Mouse (Mus musculus) liver, embryonic 11.5 days (tissue): Measurements from ENCODE around the gene Psmb2. TPM values are rescaled to one million over a fixed set of nuclear protein-coding genes. Genes with fewer than 3 reads are reported as not detected.

ENCODE experiments used
- ATAC-seq: fragments of 200-750 bp; cut with Nextera tagmentation; replicated peaks from 2 replicates; pipeline ENCODE4 v1.8.0; 2017; ENCODE audit warnings: moderate number of reproducible peaks, mild to moderate bottlenecking, moderate TSS enrichment, moderate library complexity; ENCODE audit not compliant: low FRiP score
- DNase-seq: peaks from one replicate; pipeline ENCODE4 v3.0.0-alpha.2; 2017; ENCODE audit warnings: low spot score
- H3K27ac ChIP-seq: fragments of 300-500 bp; sonication (generic); 2 replicates; pipeline ENCODE4 v1.5.1; 2014; ENCODE audit warnings: mild to moderate bottlenecking, low read depth, low read length, control low read depth
- H3K27me3 ChIP-seq: fragments of 300-500 bp; sonication (generic); replicated peaks from 2 replicates; pipeline ENCODE4 v1.6.1; 2014; ENCODE audit warnings: low read length, mixed read lengths; ENCODE audit not compliant: control insufficient read depth, insufficient read depth
- H3K36me3 ChIP-seq: fragments of 300-500 bp; sonication (generic); 2 replicates; pipeline ENCODE4 v1.6.1; 2014; ENCODE audit warnings: mild to moderate bottlenecking, low read length, moderate library complexity, mixed read lengths; ENCODE audit not compliant: control insufficient read depth, insufficient read depth
- H3K4me1 ChIP-seq: fragments of 300-500 bp; sonication (generic); replicated peaks from 2 replicates; pipeline ENCODE4 v1.6.1; 2014; ENCODE audit warnings: low read length, mixed read lengths; ENCODE audit not compliant: control insufficient read depth, insufficient read depth
- H3K4me2 ChIP-seq: fragments of 300-500 bp; sonication (generic); 2 replicates; pipeline ENCODE4 v1.6.1; 2014; ENCODE audit warnings: mild to moderate bottlenecking, control low read depth, moderate library complexity
- H3K4me3 ChIP-seq: fragments of 300-500 bp; sonication (generic); 2 replicates; pipeline ENCODE4 v1.5.1; 2014; ENCODE audit warnings: low read depth, low read length, control low read depth
- H3K9ac ChIP-seq: fragments of 300-500 bp; sonication (generic); 2 replicates; pipeline ENCODE4 v1.6.1; 2014; ENCODE audit warnings: low read depth, low read length, control low read depth
- H3K9me3 ChIP-seq: fragments of 300-500 bp; sonication (generic); 2 replicates; pipeline ENCODE4 v1.6.1; 2016; ENCODE audit warnings: low read length, inconsistent platforms, mixed read lengths; ENCODE audit not compliant: control insufficient read depth
- WGBS: fragments of 180-500 bp; shearing (Covaris S2); extraction: QIAGEN DNeasy Blood & Tissue Kit; methylation state at CpG from one replicate; pipeline ENCODE4 v1.1.7; 2014; 5-methylcytosine and 5-hydroxymethylcytosine counted together
- polyA plus RNA-seq: library from polyadenylated mRNA; unstranded; fragments of >200 nt; fragmentation: Nextera tagmentation; extraction: Ambion mirVana; gene quantifications from 2 replicates; pipeline ENCODE4 v1.2.1, GENCODE M21; 2014

Gene Psmb2
- polyA plus RNA-seq = 535 and 555 TPM in 2 replicates

- no peaks in the 10 kb centered on the region for H3K9me3 ChIP-seq
- peak within 1 kb of the TSS; percentile 76 for H3K4me3 ChIP-seq
These were observed at the start of gene Psmb2 for GRCm38 (mm10) chr4:126677054-126678003. TSS of gene Psmb2 (plus strand) at chr4:126677630.

GRCm38 (mm10) chr4:126631922-126632321, 45.5 kb upstream of the Psmb2 start:
- H3K9me3 ChIP-seq = no peaks in the 10 kb centered on the region
- no peak overlapping the region for H3K4me2 ChIP-seq
- ATAC-seq (no peak), DNase-seq (no peak)
- H3K4me3 ChIP-seq = no peak overlapping the region
- H3K27me3 ChIP-seq = peaks cover 15% of the 10 kb centered on the region
- H3K36me3 ChIP-seq = no peaks in the 10 kb centered on the region
- H3K27ac ChIP-seq = no peak overlapping the region
- H3K4me1 ChIP-seq = no peaks in the 10 kb centered on the region; the same call in 1 of the 2 replicates
- no peak overlapping the region for H3K9ac ChIP-seq
- 49% methylated on average over 2 of the region's 2 CpGs for WGBS

More at GRCm38 (mm10) chr4:126677054-126678003, at the start of gene Psmb2:
- ATAC-seq = peak; percentile 91
- 3% methylated on average over 48 of the region's 48 CpGs for WGBS
- H3K9ac ChIP-seq = peak within 1 kb of the TSS; percentile 77
- peaks cover 8% of the 10 kb centered on the region for H3K4me1 ChIP-seq
- H3K4me2 ChIP-seq = peak within 1 kb of the TSS; percentile 84
- DNase-seq = peak; percentile 100
- H3K36me3 ChIP-seq = no peaks in the 10 kb centered on the region
- H3K27me3 ChIP-seq = no peaks in the 10 kb centered on the region
- H3K27ac ChIP-seq = no peak within 1 kb of the TSS

DNA sequence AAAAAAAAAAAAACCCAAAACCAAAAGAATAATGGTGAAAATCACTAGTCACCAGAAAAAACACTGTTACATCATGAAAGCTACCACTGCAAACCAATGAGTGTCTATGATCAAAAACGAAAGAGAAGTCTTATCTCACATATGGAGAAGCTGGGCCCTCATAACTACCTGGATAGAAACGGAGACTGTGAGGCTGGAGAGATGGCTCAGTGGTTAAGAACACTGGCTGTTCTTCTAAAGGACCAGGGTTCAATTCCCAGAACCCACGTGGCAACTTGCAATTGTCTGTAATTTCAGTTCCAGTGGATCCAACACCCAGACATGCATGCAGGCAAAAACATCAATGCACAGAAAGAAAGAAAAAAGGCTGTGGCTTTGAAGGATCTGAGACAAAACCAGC, 44.8 kb upstream of the Psmb2 start:
- H3K27me3 ChIP-seq = peaks cover 15% of the 10 kb centered on the region
- WGBS = 58% methylated on average over 3 of the region's 3 CpGs
- no peak overlapping the region for H3K4me3 ChIP-seq
- no peak overlapping the region for H3K9ac ChIP-seq
- DNase-seq (no peak), ATAC-seq (no peak)
- no peaks in the 10 kb centered on the region; the same call in 1 of the 2 replicates for H3K4me1 ChIP-seq
- no peaks in the 10 kb centered on the region for H3K9me3 ChIP-seq
- no peak overlapping the region for H3K4me2 ChIP-seq
- no peak overlapping the region for H3K27ac ChIP-seq
- no peaks in the 10 kb centered on the region for H3K36me3 ChIP-seq

GRCm38 (mm10) chr4:126636330-126636729, 41.1 kb upstream of the Psmb2 start:
- no peak for DNase-seq
- Histone ChIP-seq H3K4me2 (no peak overlapping the region), H3K4me3 (no peak overlapping the region), H3K27me3 (peaks cover 15% of the 10 kb centered on the region), H3K4me1 (no peaks in the 10 kb centered on the region; the same call in 1 of the 2 replicates), H3K36me3 (no peaks in the 10 kb centered on the region), H3K9me3 (no peaks in the 10 kb centered on the region), H3K9ac (no peak overlapping the region), H3K27ac (no peak overlapping the region)
- ATAC-seq = no peak
- WGBS = 29% methylated on average over 11 of the region's 11 CpGs

- 64% methylated on average over 4 of the region's 4 CpGs for WGBS
These were observed 40.0 kb upstream of the Psmb2 start for GRCm38 (mm10) chr4:126637446-126637845.

DNA sequence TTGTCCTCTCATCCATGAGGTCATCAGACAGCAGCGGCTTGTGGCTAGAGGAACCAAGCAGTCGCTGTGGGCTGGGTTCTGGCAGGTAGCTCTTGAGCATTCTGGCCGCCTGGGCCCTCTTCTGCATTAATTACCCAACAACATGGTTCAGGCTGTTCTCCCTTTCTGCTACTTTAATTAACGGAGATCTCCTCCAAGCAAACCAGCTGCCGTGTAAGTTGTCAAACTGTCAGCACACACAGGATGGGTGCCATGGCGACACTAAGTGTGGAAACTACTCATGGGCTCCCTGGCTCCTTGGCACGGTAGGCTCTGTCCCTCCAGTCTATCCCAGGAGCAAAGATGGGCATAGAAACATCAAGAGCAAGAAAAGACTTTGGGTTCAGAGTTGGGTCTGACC, 38.1 kb upstream of the Psmb2 start:
- no peak overlapping the region for H3K27ac ChIP-seq
- DNase-seq (no peak), ATAC-seq (no peak)
- no peak overlapping the region for H3K4me2 ChIP-seq
- WGBS = 60% methylated on average over 7 of the region's 7 CpGs
- H3K27me3 ChIP-seq = peaks cover 15% of the 10 kb centered on the region
- no peak overlapping the region for H3K9ac ChIP-seq
- H3K9me3 ChIP-seq = no peaks in the 10 kb centered on the region
- no peaks in the 10 kb centered on the region; the same call in 1 of the 2 replicates for H3K4me1 ChIP-seq
- no peaks in the 10 kb centered on the region for H3K36me3 ChIP-seq
- no peak overlapping the region for H3K4me3 ChIP-seq

More at GRCm38 (mm10) chr4:126637446-126637845, 40.0 kb upstream of the Psmb2 start:
- no peaks in the 10 kb centered on the region for H3K9me3 ChIP-seq
- H3K4me2 ChIP-seq = no peak overlapping the region
- H3K4me1 ChIP-seq = no peaks in the 10 kb centered on the region; the same call in 1 of the 2 replicates
- ATAC-seq = no peak
- no peak overlapping the region for H3K4me3 ChIP-seq
- H3K27ac ChIP-seq = no peak overlapping the region
- H3K27me3 ChIP-seq = peaks cover 15% of the 10 kb centered on the region
- no peaks in the 10 kb centered on the region for H3K36me3 ChIP-seq
- H3K9ac ChIP-seq = no peak overlapping the region
- no peak for DNase-seq

GRCm38 (mm10) chr4:126641901-126642300, 35.5 kb upstream of the Psmb2 start:
- H3K36me3 ChIP-seq = no peaks in the 10 kb centered on the region
- DNase-seq (no peak), ATAC-seq (no peak)
- H3K27me3 ChIP-seq = no peaks in the 10 kb centered on the region; the same call in 1 of the 2 replicates
- H3K4me1 ChIP-seq = no peaks in the 10 kb centered on the region
- H3K9ac ChIP-seq = no peak overlapping the region
- H3K27ac ChIP-seq = no peak overlapping the region
- no peaks in the 10 kb centered on the region for H3K9me3 ChIP-seq
- WGBS = 42% methylated on average over 9 of the region's 9 CpGs
- H3K4me2 ChIP-seq = no peak overlapping the region
- no peak overlapping the region for H3K4me3 ChIP-seq

DNA sequence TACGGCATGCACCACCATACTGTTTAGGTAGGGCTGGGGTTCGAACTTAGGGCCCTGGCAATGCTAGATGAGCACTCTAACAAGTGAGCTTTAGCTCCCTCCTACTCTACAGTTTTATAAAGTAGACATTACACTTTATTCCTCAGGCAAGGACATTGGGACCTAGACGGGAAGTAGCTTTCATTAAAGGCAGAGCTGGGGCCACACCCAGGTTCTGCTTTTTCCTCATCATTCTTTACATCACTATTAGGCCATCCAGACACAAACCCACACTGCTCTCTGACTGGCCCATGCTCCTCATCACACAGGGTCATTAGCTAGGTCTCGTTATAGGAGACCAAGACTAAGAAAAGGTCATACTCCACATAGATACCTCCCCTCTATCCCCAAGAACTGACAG, 33.6 kb upstream of the Psmb2 start:
- H3K9ac ChIP-seq = no peak overlapping the region
- no peaks in the 10 kb centered on the region for H3K9me3 ChIP-seq
- WGBS = 71% methylated on average over 4 of the region's 4 CpGs

More for the DNA sequence above, 33.6 kb upstream of the Psmb2 start:
- Histone ChIP-seq H3K4me1 (no peaks in the 10 kb centered on the region), H3K27me3 (no peaks in the 10 kb centered on the region; the same call in 1 of the 2 replicates), H3K27ac (no peak overlapping the region), H3K36me3 (no peaks in the 10 kb centered on the region), H3K4me2 (no peak overlapping the region), H3K4me3 (no peak overlapping the region)
- ATAC-seq = no peak
- DNase-seq = no peak
